Mouse (Mus musculus) intestine, postnatal 0 days (tissue): ENCODE results near the gene Mmp2. TPM values are rescaled to one million over a fixed set of nuclear protein-coding genes. Genes with fewer than 3 reads are reported as not detected.

Source experiments
- ATAC-seq: fragments of 200-750 bp; cut with Nextera tagmentation; 2 replicates; pipeline ENCODE4 v1.8.0; 2017; ENCODE audit warnings: mild to moderate bottlenecking, moderate TSS enrichment, moderate library complexity
- H3K27ac ChIP-seq: fragments of 300-500 bp; sonication (generic); 2 replicates; pipeline ENCODE4 v1.5.1; 2014; ENCODE audit warnings: mild to moderate bottlenecking, low read depth, low read length, moderate library complexity
- H3K27me3 ChIP-seq: fragments of 300-500 bp; sonication (generic); replicated peaks from 2 replicates; pipeline ENCODE4 v1.6.1; 2014; ENCODE audit warnings: low read length, mixed read lengths; ENCODE audit not compliant: control insufficient read depth, insufficient read depth
- H3K36me3 ChIP-seq: fragments of 300-500 bp; sonication (generic); 2 replicates; pipeline ENCODE4 v1.6.1; 2014; ENCODE audit warnings: mild to moderate bottlenecking, moderate library complexity; ENCODE audit not compliant: control insufficient read depth, insufficient read depth
- H3K4me1 ChIP-seq: fragments of 300-500 bp; sonication (generic); replicated peaks from 2 replicates; pipeline ENCODE4 v1.6.1; 2014; ENCODE audit warnings: antibody characterized with exemption, low read length, mixed read lengths; ENCODE audit not compliant: control insufficient read depth, insufficient read depth
- H3K4me2 ChIP-seq: fragments of 300-500 bp; sonication (generic); replicated peaks from 2 replicates; pipeline ENCODE4 v1.6.1; 2014; ENCODE audit warnings: low read depth, mild to moderate bottlenecking, moderate library complexity
- H3K4me3 ChIP-seq: fragments of 300-500 bp; sonication (generic); 2 replicates; pipeline ENCODE4 v1.5.1; 2014; ENCODE audit warnings: low read depth, low read length
- H3K9ac ChIP-seq: fragments of 300-500 bp; sonication (generic); 2 replicates; pipeline ENCODE4 v1.6.1; 2014; ENCODE audit warnings: mild to moderate bottlenecking, low read depth, low read length
- H3K9me3 ChIP-seq: fragments of 300-500 bp; sonication (generic); 2 replicates; pipeline ENCODE4 v1.6.1; 2016; ENCODE audit warnings: mixed run types; ENCODE audit not compliant: control insufficient read depth
- CTCF ChIP-seq: sonication (generic); IDR thresholded peaks from 2 replicates; pipeline ENCODE4 v1.5.1; 2016; ENCODE audit warnings: low read depth, mild to moderate bottlenecking, control low read depth, antibody characterized with exemption, moderate library complexity
- WGBS: fragments of 180-500 bp; shearing (Covaris S2); extraction: QIAGEN DNeasy Blood & Tissue Kit; methylation state at CpG from one replicate; pipeline ENCODE4 v1.1.7; 2014; 5-methylcytosine and 5-hydroxymethylcytosine counted together
- polyA plus RNA-seq: library from polyadenylated mRNA; unstranded; fragments of >200 nt; fragmentation: Nextera tagmentation; extraction: Ambion mirVana; gene quantifications from 2 replicates; pipeline ENCODE4 v1.2.1, GENCODE M21; 2015

Gene Mmp2
- polyA plus RNA-seq, 1 experiment from 2014 or later: 59.0 TPM

DNA sequence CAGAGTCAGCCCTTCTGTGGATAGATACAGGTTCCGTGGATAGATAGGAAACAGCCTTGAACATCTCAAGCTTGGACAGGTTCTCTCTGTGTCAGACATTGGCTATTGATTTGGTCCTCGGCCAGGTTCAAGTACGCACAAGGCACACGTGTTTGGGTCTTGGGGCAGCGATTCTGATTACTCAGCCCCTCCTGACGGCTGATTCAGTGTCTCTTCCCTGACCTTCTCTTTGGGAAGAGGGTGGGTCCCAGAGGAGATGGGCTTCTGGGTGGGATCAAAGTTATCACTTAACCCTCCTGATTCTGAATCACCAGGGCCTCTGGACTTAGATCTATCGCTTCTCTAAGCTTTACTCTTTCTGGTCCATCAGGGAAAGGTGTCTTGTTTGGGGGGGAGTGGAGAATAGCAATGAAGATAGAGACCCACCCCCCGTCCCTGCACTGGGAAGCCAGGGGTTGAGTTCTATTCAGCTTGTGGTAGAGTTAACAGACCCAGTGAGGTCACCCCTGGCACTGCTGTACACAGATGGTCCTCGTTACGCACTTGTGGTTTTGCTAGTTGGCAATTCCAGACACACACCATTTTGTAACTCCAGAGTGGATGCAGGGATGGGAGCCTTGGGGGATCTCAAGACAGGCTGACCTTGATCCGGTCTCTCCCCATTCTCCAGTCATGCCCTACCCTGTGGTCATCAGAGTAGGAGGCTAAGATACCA lies 7.9 kb downstream of the Mmp2 start:
- Histone ChIP-seq H3K9me3 (no peaks in the 10 kb centered on the region), H3K27ac (no peak overlapping the region), H3K4me3 (no peak overlapping the region), H3K4me1 (no peaks in the 10 kb centered on the region), H3K4me2 (no peak overlapping the region), H3K27me3 (no peaks in the 10 kb centered on the region), H3K9ac (no peak overlapping the region), H3K36me3 (no peaks in the 10 kb centered on the region; the same call in 1 of the 2 replicates)
- ATAC-seq: no peak
- no peak for TF ChIP-seq CTCF
- WGBS: 71% methylated on average over 11 of the region's 11 CpGs

DNA sequence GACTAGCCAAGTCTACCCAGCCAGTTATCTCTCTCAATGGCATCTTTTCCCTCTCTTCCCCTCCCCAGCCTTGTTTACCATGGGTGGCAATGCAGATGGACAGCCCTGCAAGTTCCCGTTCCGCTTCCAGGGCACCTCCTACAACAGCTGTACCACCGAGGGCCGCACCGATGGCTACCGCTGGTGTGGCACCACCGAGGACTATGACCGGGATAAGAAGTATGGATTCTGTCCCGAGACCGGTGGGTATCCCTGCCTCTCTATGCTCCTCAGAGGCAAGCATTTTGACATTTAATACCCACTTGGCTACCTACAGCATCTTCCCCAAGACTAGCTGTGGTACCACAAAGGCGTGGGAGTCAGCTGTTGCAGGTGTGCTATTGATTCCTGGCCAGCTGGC lies 8.8 kb downstream of the Mmp2 start:
- 93% methylated on average over 11 of the region's 11 CpGs for WGBS
- Histone ChIP-seq H3K9me3 (no peaks in the 10 kb centered on the region), H3K27me3 (no peaks in the 10 kb centered on the region), H3K4me3 (no peak overlapping the region), H3K36me3 (no peaks in the 10 kb centered on the region; the same call in 1 of the 2 replicates), H3K4me1 (no peaks in the 10 kb centered on the region), H3K9ac (no peak overlapping the region), H3K27ac (no peak overlapping the region), H3K4me2 (no peak overlapping the region)
- TF ChIP-seq CTCF: no peak
- ATAC-seq: no peak

DNA sequence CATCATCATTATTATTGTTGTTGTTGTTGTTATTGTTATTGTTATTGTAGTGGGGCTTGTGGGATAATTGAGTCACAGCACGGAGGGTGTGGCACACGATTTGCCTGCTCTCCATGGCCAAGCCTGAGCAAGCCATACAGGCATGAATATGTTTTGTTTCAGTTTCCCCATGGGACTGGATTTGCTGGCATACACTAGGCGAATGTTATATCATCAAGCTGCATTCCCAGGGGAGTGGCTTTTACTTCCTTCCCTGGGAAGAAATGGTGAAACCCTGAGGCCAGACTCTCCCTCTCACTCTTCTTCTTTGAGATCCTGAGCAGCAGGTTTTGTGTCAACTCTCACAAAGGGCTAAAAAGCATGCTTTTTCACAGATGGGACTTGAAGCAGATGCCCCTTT lies 11.5 kb downstream of the Mmp2 start:
- Histone ChIP-seq H3K36me3 (no peaks in the 10 kb centered on the region; the same call in 1 of the 2 replicates), H3K27me3 (no peaks in the 10 kb centered on the region), H3K4me3 (no peak overlapping the region), H3K27ac (no peak overlapping the region), H3K4me2 (no peak overlapping the region), H3K9ac (no peak overlapping the region), H3K4me1 (no peaks in the 10 kb centered on the region), H3K9me3 (no peaks in the 10 kb centered on the region)
- ATAC-seq: no peak
- WGBS: 83% methylated on average over 3 of the region's 3 CpGs
- TF ChIP-seq CTCF: no peak

- Histone ChIP-seq H3K9me3 (no peaks in the 10 kb centered on the region), H3K4me3 (no peak overlapping the region), H3K4me1 (no peaks in the 10 kb centered on the region), H3K4me2 (no peak overlapping the region), H3K9ac (no peak overlapping the region), H3K27me3 (no peaks in the 10 kb centered on the region), H3K36me3 (no peaks in the 10 kb centered on the region; the same call in 1 of the 2 replicates), H3K27ac (no peak overlapping the region)
- no peak for TF ChIP-seq CTCF
- 91% methylated on average over 8 of the region's 8 CpGs for WGBS
- no peak for ATAC-seq
These were observed 12.1 kb downstream of the Mmp2 start for GRCm38 (mm10) chr8:92839161-92839560.

GRCm38 (mm10) chr8:92839876-92840275 lies 12.8 kb downstream of the Mmp2 start:
- Histone ChIP-seq H3K36me3 (no peaks in the 10 kb centered on the region; the same call in 1 of the 2 replicates), H3K9me3 (no peaks in the 10 kb centered on the region), H3K4me3 (no peak overlapping the region), H3K4me2 (no peak overlapping the region; the same call in 1 of the 2 replicates), H3K27me3 (no peaks in the 10 kb centered on the region), H3K9ac (no peak overlapping the region), H3K27ac (no peak overlapping the region), H3K4me1 (no peaks in the 10 kb centered on the region)
- no peak for TF ChIP-seq CTCF
- ATAC-seq: no peak
- WGBS: 84% methylated on average over 7 of the region's 7 CpGs

DNA sequence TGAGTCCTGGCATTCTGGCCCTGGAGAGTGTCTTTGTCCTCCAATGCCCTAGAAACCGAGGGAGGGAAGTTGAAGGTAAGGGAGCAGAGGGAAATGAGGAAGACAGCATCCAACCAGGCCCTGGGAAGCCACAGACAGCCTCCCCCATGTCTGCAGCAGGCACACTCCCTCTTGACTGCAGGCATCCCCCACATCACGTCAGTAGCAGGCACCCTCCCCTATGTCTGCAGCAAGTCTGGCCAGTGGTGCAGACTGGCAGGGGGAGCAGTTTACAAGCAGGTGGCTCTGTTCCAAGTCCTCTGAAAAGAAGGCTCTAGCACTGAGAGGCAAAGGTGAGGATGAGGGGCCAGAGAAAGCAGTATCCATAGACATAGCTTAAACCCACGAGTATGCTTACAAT lies 19.6 kb downstream of the Mmp2 start:
- no peak overlapping the region for H3K27ac ChIP-seq
- ATAC-seq: no peak

More for the DNA sequence above, 19.6 kb downstream of the Mmp2 start:
- no peaks in the 10 kb centered on the region for H3K27me3 ChIP-seq
- no peaks in the 10 kb centered on the region; the same call in 1 of the 2 replicates for H3K36me3 ChIP-seq
- no peak overlapping the region for H3K4me2 ChIP-seq
- no peak for TF ChIP-seq CTCF
- H3K4me1 ChIP-seq: 0 out of 2 replicates have a peak, but pooled peaks cover 3% of the 10 kb centered on the region
- H3K4me3 ChIP-seq: no peak overlapping the region
- 27% methylated on average over 3 of the region's 3 CpGs for WGBS
- H3K9me3 ChIP-seq: no peaks in the 10 kb centered on the region
- H3K9ac ChIP-seq: no peak overlapping the region
